Mouse (Mus musculus) naive thymus-derived CD4-positive, alpha-beta T cell, adult 5 months (primary cell): Measurements from ENCODE around the gene Fign. TPM values are rescaled to one million over a fixed set of nuclear protein-coding genes. Genes with fewer than 3 reads are reported as not detected.

ENCODE experiments used
- polyA plus RNA-seq: library from polyadenylated mRNA; unstranded; fragments of 100-300 nt; shearing (Covaris generic); gene quantifications from one replicate; pipeline ENCODE4 v1.2.1, GENCODE M21; 2017

The Fign gene
- polyA plus RNA-seq, result not detected

DNA sequence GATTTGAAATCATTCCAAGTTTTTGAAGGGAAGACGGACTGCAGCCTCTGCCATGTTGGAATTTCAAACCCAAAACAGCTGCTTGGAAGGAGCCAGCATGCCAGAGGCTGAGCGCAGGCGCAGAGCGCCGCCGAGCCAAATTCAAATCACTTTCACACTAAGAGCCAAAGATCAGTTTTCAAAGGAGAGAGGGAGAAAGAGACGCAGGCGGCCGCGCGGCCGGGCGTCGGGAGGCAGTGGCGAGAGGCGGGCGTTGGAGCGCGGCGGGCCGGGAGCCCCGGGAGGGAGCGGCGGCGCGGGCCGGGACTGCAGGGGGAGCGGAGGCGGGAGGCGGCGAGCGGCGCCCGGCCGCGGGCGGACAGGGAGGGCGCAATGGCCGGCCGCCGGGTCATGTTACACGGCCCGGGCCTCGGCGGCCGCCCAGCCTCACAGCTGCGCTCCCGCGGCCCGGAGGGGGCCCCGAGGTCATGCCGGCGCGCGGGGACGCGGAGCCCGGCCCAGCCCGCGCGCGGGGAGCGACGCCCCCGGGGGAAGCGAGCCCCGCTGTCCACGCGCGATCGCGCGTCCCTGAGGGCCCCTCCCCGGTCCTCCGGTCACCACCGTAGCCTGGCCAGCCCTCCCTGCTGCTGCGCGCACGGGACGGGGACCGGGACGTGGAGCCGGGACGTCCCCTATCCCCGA lies at the start of gene Fign:
Fign (minus strand) TSS at position 102 of the 681 bp plus-strand sequence.

